Mouse (Mus musculus) cerebellum, adult (tissue): ENCODE measurements around the gene Magix.
"Not testable (repeated sequence)": the region's sequence is repeated elsewhere in the genome, so short reads cannot be mapped to it uniquely, and the experiment has no call there.

ENCODE experiments used
- ATAC-seq: cut with Nextera tagmentation; 2 replicates; pipeline ENCODE4 v1.9.2; 2017; ENCODE audit warnings: mild to moderate bottlenecking, moderate library complexity, mixed read lengths; ENCODE audit not compliant: insufficient number of reproducible peaks, low FRiP score, low TSS enrichment

The Magix gene

DNA sequence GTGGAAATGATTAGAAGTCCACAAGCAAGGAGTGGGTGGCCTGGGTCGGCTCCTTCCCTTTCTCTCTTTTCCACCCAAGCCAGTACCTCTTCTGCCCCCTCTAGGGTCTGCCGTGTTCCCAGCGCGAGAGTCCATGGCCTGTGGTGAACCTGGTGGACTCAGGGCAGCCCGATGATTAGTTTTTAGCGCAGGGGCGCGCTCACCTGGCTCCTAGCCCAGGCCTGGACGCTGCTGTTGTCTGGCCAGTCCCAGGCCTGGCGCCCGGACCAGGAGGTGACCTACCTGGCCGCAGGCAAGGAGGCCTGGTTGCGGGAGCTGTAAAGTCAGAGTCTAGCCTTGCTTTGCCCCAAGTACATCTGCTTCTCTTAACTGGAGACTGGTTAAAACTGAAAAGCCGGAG lies at the start of gene Magix:
Gene Magix (minus strand): TSS at position 388 of the 400 bp plus-strand sequence.
- 0 out of 2 replicates have a peak, but pooled peaks have one; percentile 56 for ATAC-seq

DNA sequence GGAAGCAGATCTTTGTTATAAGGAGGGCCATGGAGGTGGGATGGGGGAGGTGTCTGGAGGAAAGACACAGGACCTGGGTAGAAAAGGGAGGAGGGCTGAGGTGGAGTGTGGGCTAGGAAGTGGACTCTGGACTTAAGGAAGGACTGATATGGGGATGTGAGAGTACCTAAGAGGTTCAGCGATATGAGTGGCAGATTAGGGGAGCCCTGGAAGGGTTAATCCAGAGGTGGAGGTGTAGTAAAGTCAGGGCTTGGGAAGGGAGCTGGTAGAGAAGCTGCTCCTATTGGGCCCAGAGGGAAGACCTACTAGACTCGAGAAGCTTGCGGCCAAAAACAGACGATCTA lies 47.8 kb upstream of the Magix start:
- ATAC-seq, result no peak

DNA sequence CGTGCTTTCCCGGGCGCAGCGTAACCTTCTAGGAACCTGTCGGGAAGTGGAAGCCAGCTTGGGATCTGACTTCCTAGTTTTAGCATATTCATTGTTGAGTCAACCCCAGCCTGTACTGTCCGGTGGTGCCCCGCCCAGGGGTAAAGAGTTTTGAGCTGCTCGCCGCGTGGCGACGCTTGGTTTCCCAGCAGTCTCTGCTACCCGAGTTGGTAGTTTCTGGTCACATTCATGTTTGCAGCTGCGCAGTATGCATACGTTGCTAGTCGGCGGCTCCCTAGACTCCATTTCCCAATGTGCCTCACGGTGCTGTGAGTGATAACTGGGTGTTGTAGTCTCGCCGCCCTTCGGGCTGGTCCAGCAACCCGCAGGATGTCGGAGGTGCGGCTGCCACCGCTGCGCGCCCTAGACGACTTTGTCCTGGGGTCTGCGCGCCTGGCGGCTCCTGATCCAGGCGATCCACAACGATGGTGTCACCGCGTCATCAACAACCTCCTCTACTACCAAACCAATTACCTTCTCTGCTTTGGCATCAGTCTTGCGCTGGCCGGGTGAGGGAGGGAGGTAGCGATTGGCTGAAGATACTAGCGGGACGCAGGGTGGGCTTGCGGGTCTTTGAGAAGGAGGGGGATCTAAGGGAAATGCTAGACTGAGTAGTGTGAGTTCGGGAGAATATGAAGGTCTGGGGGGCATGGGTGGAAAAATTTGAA lies 47.3 kb upstream of the Magix start, which contains the start of gene Praf2:
Gene Praf2 (plus strand): TSS at position 225 of the 707 bp plus-strand sequence.
- ATAC-seq, result peak; percentile 94

DNA sequence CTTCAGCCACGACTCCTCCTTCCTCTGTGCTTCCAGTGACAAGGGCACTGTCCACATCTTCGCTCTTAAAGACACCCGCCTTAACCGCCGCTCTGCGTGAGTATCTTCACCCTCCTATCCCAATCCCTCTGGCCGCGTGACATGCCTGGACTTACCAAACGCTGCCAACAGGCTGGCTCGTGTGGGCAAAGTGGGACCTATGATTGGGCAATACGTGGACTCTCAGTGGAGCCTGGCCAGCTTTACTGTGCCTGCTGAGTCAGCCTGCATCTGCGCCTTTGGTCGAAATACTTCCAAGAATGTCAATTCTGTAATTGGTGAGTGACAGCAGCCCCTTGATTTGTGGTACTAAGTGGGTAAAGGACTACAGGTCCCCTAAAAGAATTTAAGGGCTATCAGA lies 46.1 kb upstream of the Magix start:
- no peak for ATAC-seq

DNA sequence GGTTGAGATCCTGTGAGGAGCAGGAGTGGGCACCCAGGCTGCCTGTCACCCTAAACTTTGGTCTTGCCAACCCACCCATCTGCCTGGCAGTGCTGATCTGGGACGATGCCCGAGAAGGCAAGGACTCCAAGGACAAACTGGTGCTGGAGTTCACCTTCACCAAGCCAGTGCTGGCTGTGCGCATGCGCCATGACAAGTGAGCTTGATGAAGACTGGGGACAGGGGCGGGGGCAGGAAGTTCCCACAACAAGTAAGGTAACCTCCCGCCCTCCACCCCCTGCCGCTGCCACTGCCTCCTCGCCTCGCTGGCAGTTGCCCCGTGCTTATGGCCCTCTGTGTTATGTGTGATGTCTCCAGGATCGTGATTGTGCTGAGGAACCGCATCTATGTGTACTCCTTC lies 44.8 kb upstream of the Magix start:
- ATAC-seq, result no peak

DNA sequence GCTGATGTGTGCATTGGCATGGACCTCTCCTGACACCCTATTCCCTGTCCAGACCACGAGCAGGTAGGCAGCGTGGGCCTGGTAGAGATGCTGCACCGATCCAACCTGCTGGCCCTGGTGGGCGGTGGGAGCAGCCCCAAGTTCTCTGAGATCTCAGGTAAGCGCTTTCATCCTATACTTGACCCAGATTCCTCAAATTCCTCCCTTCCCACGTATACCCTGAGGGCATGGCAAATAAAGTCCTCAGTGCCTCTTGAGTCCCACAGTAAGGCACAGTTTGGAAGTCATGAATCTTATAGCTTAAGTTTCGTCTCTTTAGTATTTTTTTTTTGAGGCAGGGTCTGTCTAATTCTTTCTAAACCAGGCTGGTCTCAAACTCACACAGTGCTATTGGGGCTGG lies 43.1 kb upstream of the Magix start:
- ATAC-seq, result no peak

DNA sequence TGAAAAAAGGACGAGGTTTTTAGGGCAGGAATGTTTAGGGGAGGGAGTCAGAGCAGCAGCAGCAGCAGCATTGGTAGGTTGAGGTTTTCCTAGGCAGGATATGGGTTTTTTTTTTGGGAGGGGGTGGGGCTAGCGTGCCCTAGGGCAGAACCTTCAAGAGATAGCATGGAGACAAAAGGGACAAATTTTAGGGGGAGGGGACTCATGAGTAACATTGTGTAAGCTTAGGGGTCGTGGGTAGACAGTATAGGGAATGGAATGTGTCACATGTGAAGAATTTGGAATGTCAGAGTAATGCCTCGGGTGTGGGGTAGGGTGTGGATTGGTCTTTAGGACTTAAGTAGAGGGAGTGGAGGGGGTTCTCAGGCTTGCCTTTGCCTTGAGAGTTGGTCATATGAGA lies 41.6 kb upstream of the Magix start:
- ATAC-seq, result no peak

DNA sequence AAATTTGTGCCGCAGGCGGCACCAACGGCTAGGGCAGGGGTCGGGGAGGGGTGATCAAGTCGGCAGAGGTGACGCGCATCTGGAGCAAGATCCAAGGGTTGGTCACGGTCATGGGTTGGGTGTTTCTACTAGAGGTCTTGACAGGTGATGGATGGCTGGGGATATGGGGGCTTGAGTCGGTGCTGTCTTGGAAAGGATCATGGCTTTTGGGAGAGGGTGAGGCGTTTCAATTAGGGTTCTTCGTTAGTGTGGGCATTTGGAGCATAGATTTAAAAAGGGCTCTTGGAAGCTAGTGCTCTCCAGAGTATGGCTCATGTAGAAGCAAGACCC lies 41.2 kb upstream of the Magix start:
- ATAC-seq, result no peak

DNA sequence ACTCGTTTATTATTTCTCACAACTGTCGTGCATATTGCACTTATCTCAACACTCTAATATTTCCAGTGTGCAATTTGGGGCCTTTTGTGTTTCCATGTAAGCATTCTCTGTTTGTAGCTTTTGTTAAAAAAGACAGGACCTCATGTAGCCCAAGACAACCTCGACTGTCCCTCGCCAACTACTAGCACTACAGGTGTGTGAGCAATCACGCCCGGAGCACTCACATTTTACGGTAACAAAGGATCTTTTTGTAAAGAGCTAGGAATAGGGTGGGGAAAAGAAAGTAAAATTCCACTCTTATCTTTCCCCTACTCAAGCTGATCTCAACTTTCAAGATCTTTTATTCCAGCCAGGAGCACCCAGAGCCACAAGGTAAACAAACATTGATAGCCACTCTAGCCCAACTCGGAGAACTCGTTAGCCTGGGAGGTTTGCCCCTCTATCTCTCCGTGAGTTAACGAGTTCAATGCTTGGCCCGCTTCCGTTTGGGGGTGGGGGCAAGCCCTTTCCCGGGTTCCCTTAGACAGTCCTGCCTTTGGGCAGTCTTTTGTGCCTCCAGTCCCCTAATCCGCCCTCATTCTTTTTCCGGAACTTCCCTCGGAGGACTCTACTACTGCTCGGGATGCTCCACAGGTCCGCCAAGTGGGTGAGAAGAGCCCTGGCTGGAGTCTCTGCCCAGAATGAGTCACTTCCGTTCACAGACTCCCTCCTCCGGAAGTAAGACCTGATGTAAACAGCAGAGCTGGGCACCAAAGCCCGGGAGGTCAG lies 40.6 kb upstream of the Magix start, which contains the start of gene Gm45208:
Gene Gm45208 (plus strand): TSS at position 732 of the 768 bp plus-strand sequence.
- peak; percentile 90 for ATAC-seq

DNA sequence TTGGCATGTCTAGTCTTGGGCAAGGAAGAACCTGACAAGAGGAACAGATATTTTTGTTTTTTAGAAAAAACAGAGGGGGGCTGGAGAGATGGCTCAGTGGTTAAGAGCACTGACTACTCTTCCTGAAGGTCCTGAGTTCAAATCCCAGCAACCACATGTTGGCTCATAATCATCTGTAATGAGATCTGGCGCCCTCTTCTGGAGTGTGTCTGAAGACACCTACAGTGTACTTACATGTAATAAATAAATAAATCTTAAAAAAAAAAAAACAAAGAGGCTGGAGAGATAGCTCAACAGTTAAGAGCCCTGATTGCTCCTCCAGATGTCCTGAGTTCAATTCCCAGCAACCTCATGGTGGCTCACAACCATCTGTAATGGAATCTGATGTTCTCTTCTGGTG lies 35.0 kb upstream of the Magix start:
- ATAC-seq, result not testable (repeated sequence)

DNA sequence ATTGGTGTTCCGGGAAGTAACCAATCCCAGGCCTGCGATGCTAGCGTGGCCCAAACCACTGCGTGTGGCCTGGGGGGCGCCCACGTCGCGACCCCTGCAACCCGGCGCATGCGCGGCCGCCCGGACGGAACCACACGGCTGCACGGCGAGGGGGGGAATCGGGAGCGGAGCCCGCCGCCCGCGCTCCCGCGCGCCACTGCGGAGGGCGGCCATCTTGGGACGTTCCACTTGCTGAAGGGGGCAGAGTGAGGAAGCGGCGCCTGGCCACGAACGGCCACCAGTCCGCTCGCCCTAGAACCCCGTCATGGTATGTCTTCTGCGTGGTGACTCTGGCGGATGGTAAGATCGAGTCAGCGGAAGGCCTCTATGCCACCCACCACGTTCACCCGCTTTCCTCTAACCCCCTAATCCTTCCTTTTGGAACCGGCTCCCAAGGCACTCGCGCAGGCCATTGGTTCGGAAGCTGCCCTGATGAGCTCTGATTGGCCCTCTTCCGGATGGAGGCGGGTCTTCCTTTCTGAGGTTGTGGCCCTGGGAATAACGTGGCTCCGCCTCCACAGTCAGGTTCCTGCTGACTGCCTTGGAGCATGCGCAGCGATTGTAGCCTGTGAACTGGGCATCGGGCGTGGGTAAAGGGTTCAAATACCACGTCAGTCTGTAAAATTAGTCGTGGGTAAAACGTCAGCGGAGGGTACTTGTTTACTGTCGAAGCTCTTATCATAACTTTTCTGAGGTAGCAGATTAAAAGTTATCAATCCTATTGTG lies 33.3 kb upstream of the Magix start, which contains the start of gene Wdr45:
Gene Wdr45 (plus strand): TSS at position 199 of the 765 bp plus-strand sequence.
- ATAC-seq, result peak; percentile 95

DNA sequence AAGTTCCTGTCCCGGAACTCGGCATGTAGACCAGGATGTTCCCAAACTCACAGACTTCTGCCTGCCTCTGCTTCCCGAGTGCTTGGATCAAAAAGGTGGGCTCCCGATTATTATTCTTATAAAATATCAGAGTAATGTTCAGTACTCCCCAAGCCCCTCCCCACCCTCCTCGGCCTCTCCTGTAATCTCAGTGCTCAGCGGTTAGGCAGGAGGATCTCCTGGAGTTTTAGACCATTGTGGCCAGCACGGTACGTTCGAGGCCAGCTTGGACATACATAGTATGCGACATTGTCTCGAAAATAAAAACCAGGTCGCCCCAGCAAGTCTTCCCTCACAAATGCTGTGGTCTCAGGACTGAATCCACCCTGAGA lies 32.7 kb upstream of the Magix start:
- not testable (repeated sequence) for ATAC-seq

DNA sequence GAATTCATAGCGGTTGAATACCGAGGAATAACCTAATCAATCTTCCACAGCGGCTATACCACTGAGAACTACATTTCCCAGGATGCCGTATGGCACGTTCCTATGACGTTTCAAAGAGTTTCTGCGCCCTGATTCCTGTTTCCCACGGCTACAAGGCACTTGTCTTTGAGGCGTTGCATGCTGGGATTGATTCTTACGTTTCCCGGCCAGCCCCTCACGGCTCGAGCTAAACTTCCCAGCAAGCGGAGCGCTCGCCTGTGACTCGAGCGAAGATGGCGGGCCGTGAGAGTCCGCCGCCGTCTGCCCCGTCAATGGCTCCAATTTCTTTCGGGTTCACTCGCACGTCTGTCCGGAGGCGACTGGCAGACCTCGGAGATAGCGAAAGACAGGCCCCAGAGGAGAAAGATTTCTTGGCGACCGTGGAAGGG lies 15.9 kb upstream of the Magix start, which contains the start of gene Gpkow:
Gene Gpkow (plus strand): TSS at position 178 of the 428 bp plus-strand sequence.
- ATAC-seq, result peak; percentile 100

DNA sequence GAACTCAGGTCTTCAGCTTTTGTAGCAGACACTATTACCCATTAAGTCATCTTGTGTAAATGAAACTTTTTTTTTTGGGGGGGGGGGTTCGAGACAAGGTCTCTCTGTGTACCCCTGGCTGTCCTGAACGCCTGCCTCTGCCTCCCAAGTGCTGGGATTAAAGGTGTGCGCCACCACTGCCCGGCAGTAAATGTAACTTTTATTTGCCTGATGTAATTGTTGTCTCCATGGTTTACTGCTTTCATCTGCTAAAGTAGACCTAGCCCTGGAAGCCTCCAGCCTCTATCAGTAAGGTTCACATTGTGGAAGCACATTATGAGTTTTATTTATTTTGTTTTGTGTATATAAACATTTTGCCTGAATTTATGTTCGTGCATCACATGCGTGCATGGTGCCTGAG lies 15.5 kb upstream of the Magix start:
- ATAC-seq, result no peak

DNA sequence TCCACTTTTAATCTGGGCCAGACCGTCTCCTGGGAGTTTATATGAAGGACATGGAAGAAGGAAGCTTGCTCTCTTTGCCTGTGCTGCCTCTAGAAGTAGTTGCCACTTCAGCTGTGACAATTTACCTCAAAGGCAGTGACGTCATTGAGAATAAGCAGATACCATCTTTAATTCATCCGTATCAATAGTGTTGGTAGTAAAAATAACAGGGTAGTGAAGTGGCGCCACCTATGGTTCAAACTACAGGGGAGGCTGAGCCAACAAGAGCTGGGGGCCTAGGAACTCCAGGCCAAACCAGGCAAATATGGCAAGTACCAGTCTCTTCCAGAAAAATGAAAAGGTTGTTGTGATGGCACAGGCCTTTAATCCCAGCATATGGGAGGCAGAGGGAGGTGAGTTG lies 11.8 kb upstream of the Magix start:
- no peak for ATAC-seq

DNA sequence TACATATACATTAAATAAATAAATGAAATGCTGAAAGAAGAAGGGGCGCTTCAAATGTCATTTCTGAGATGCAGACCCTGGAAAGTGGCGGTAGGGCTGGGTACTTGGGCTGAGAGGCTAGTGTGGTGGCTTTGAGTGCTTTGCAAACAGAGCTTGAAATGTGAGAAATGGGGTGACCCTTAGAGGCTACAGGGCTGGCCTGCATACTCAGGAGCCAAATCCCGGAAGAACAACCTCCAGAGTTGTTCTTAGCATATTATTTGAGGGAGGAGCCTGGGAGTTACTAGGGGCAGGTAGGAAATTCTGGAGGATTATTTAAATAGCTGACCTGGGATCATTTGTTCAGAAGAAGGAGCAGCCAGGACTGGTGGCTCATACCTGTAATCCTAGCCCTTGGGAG lies 9.4 kb upstream of the Magix start:
- no peak for ATAC-seq

DNA sequence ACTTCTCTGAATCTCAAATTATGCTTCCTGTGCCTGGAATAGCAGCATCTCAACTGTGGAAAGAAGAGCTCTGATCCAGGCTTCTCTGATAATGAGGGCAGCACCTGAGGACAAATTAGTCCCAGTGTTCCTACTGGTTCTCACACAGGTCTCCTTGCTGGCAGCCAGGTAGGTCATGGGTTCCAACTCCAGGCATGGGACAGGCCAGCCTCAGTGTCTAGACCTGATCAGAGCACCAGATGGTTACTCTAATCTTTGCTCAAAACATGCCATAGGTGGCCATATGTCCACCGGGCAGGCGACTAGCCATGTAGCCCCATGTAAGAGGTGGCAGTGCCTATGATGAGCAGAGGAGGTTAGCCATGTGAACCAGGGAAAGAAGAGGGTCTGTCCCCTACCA lies 7.3 kb upstream of the Magix start:
- ATAC-seq, result no peak

DNA sequence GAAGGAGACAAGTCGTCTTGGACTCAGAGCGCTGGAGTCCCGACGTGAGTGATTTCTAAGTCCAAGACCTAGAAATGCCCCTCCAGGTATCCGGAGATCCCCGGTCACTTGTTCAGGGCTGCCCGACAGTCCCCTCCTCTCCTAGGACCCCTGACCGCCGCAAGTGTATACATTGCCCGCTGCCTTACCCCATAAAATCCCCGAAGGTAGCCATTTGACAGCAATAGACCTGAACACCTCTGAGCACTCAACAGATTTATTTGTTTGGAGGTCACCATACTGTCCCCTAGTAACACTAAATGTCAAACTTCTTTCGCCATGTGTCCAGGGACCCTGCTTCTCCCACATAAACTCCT lies 1.0 kb downstream of the Magix start:
- ATAC-seq, result peak; percentile 40; the same call in 1 of the 2 replicates

DNA sequence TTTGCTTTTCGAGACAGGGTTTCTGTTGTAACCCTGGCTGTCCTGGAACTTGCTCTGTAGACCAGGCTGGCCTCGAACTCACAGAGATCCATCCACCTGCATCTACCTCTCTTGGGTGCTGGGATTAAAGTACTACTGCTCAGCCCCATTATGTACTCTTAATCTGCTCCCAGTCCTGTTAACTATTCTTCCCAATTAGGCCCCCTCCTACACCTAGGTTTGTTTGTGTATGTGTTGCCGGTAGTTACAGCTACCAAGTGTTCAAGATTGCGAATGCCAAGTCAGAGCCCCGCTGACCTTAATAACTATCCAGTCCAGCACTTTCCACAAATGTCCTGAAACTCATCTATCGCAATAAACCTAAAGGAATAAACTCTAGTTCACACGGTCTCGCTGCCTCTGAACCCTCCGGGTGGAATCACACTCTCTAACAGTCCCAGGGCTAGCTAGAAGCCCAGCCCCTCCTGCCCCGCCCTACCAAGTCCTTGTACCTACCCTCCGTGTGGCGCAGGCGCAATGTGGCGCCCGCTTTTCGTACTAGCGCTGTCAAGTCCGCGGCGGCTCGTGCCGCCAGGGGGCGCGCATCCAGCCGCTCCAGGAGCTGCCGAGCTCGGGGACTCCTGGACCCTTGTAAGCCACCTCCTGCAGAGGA lies 1.5 kb downstream of the Magix start:
- ATAC-seq, result peak; percentile 93

DNA sequence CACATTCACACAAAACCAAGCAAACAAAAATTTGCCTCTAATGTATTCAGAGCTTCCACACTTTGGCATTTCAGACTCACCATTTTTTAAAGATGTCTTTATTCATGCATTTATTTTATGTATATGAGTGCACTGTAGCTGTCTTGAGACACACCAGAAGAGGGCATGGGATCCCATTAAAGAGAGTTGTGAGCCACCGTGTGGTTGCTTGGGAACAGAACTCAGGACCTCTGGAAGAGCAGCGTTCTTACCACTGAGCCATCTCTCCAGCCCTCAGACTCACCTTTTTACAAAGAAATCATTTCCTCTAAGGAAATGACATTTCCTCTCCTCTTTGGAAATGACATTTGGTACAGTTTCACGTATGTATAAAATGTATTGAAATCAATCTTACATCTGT lies 2.1 kb downstream of the Magix start:
- no peak for ATAC-seq

DNA sequence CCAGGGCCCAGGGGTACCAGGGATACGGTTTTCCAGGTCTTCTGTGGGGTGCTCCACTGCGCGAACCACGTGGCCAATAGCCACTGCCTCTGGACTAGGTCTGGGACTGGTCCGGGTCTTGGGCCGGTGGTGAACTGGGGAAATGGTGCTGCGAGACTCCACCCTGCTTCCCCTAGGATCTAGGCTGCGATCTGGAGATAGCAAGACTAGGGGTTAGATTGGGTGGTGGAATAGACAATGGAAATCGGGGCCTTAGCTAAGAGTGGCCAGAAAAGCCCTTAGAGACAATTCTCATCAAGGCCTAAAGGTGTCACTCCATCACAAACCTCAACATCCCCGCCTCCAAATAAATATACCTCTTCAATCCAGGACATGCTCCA lies 6.1 kb downstream of the Magix start:
- no peak for ATAC-seq
